Mouse (Mus musculus): ENCODE measurements around the gene Defb23. TPM values are rescaled to one million over a fixed set of nuclear protein-coding genes. Genes with fewer than 3 reads are reported as not detected.

Gene Defb23
- not detected in 2 replicates for polyA plus RNA-seq (2014; fragmentation: Nextera tagmentation; extraction: Ambion mirVana)

- no peaks in the 10 kb centered on the region for H3K9me3 ChIP-seq (ENCODE audit: control insufficient read depth, low read length)
- 84% methylated on average over 3 of the region's 3 CpGs for WGBS
Measured at GRCm38 (mm10) chr2:152464570-152465150, at the start of gene Defb23. Defb23 (minus strand) TSS chr2:152464620.

GRCm38 (mm10) chr2:152511592-152511991 is 47.2 kb upstream of the Defb23 start, which contains the start of gene Defb26:
Defb26 (minus strand) TSS chr2:152511692.
- Histone ChIP-seq H3K4me1 (ENCODE audit: control insufficient read depth, insufficient read depth, low read length) (no peaks in the 10 kb centered on the region), H3K27ac (ENCODE audit: low read depth, low read length) (no peak within 1 kb of the TSS), H3K36me3 (ENCODE audit: control insufficient read depth, insufficient read depth, low read length) (no peaks in the 10 kb centered on the region), H3K9ac (ENCODE audit: low read length) (no peak within 1 kb of the TSS), H3K4me3 (ENCODE audit: low read depth, low read length) (no peak within 1 kb of the TSS), H3K9me3 (ENCODE audit: control insufficient read depth, low read length) (no peaks in the 10 kb centered on the region), H3K4me2 (ENCODE audit: low read depth) (no peak within 1 kb of the TSS), H3K27me3 (ENCODE audit: control insufficient read depth, insufficient read depth, low read length) (no peaks in the 10 kb centered on the region)
- 77% methylated on average over 1 of the region's 1 CpGs for WGBS
- ATAC-seq (ENCODE audit: insufficient read depth, low FRiP score, low TSS enrichment): no peak
- no peak for DNase-seq (ENCODE audit: low spot score)

More at GRCm38 (mm10) chr2:152464570-152465150, at the start of gene Defb23:
- no peak within 1 kb of the TSS for H3K27ac ChIP-seq (ENCODE audit: low read depth, low read length)
- no peak within 1 kb of the TSS for H3K9ac ChIP-seq (ENCODE audit: low read length)
- H3K4me1 ChIP-seq (ENCODE audit: control insufficient read depth, insufficient read depth, low read length): no peaks in the 10 kb centered on the region
- H3K4me2 ChIP-seq (ENCODE audit: low read depth): no peak within 1 kb of the TSS
- no peak within 1 kb of the TSS for H3K4me3 ChIP-seq (ENCODE audit: low read depth, low read length)
- H3K36me3 ChIP-seq (ENCODE audit: control insufficient read depth, insufficient read depth, low read length): no peaks in the 10 kb centered on the region
- ATAC-seq (ENCODE audit: insufficient read depth, low FRiP score, low TSS enrichment): no peak
- no peaks in the 10 kb centered on the region for H3K27me3 ChIP-seq (ENCODE audit: control insufficient read depth, insufficient read depth, low read length)
- DNase-seq (ENCODE audit: low spot score): no peak

GRCm38 (mm10) chr2:152503950-152504349 is 39.5 kb upstream of the Defb23 start:
- Histone ChIP-seq H3K27ac (ENCODE audit: low read depth, low read length) (no peak overlapping the region), H3K9me3 (ENCODE audit: control insufficient read depth, low read length) (no peaks in the 10 kb centered on the region), H3K36me3 (ENCODE audit: control insufficient read depth, insufficient read depth, low read length) (no peaks in the 10 kb centered on the region), H3K27me3 (ENCODE audit: control insufficient read depth, insufficient read depth, low read length) (no peaks in the 10 kb centered on the region), H3K4me3 (ENCODE audit: low read depth, low read length) (no peak overlapping the region), H3K9ac (ENCODE audit: low read length) (no peak overlapping the region), H3K4me2 (ENCODE audit: low read depth) (no peak overlapping the region), H3K4me1 (ENCODE audit: control insufficient read depth, insufficient read depth, low read length) (no peaks in the 10 kb centered on the region)
- ATAC-seq (ENCODE audit: insufficient read depth, low FRiP score, low TSS enrichment): no peak
- 88% methylated on average over 2 of the region's 2 CpGs for WGBS
- no peak for DNase-seq (ENCODE audit: low spot score)

GRCm38 (mm10) chr2:152500863-152501229 is 36.4 kb upstream of the Defb23 start:
- no peaks in the 10 kb centered on the region for H3K27me3 ChIP-seq (ENCODE audit: control insufficient read depth, insufficient read depth, low read length)
- DNase-seq (ENCODE audit: low spot score): no peak
- H3K9ac ChIP-seq (ENCODE audit: low read length): no peak overlapping the region
- no peak overlapping the region for H3K4me2 ChIP-seq (ENCODE audit: low read depth)
- WGBS: 81% methylated on average over 6 of the region's 6 CpGs
- H3K9me3 ChIP-seq (ENCODE audit: control insufficient read depth, low read length): no peaks in the 10 kb centered on the region
- no peak overlapping the region for H3K4me3 ChIP-seq (ENCODE audit: low read depth, low read length)
- H3K4me1 ChIP-seq (ENCODE audit: control insufficient read depth, insufficient read depth, low read length): no peaks in the 10 kb centered on the region
- H3K27ac ChIP-seq (ENCODE audit: low read depth, low read length): no peak overlapping the region
- H3K36me3 ChIP-seq (ENCODE audit: control insufficient read depth, insufficient read depth, low read length): no peaks in the 10 kb centered on the region
- ATAC-seq (ENCODE audit: insufficient read depth, low FRiP score, low TSS enrichment): no peak

GRCm38 (mm10) chr2:152500204-152500862 is 35.9 kb upstream of the Defb23 start:
- no peak for ATAC-seq (ENCODE audit: insufficient read depth, low FRiP score, low TSS enrichment)
- 81% methylated on average over 7 of the region's 7 CpGs for WGBS

GRCm38 (mm10) chr2:152498020-152498419 is 33.6 kb upstream of the Defb23 start:
- ATAC-seq (ENCODE audit: insufficient read depth, low FRiP score, low TSS enrichment): no peak
- H3K27ac ChIP-seq (ENCODE audit: low read depth, low read length): no peak overlapping the region
- 78% methylated on average over 6 of the region's 6 CpGs for WGBS

More at GRCm38 (mm10) chr2:152500204-152500862, 35.9 kb upstream of the Defb23 start:
- Histone ChIP-seq H3K27ac (ENCODE audit: low read depth, low read length) (no peak overlapping the region), H3K4me3 (ENCODE audit: low read depth, low read length) (no peak overlapping the region), H3K9me3 (ENCODE audit: control insufficient read depth, low read length) (no peaks in the 10 kb centered on the region), H3K9ac (ENCODE audit: low read length) (no peak overlapping the region), H3K4me2 (ENCODE audit: low read depth) (no peak overlapping the region), H3K36me3 (ENCODE audit: control insufficient read depth, insufficient read depth, low read length) (no peaks in the 10 kb centered on the region), H3K27me3 (ENCODE audit: control insufficient read depth, insufficient read depth, low read length) (no peaks in the 10 kb centered on the region), H3K4me1 (ENCODE audit: control insufficient read depth, insufficient read depth, low read length) (no peaks in the 10 kb centered on the region)
- DNase-seq (ENCODE audit: low spot score): no peak

GRCm38 (mm10) chr2:152493151-152493550 is 28.7 kb upstream of the Defb23 start:
- Histone ChIP-seq H3K27ac (ENCODE audit: low read depth, low read length) (no peak overlapping the region), H3K9me3 (ENCODE audit: control insufficient read depth, low read length) (no peaks in the 10 kb centered on the region), H3K4me3 (ENCODE audit: low read depth, low read length) (no peak overlapping the region), H3K4me1 (ENCODE audit: control insufficient read depth, insufficient read depth, low read length) (no peaks in the 10 kb centered on the region), H3K27me3 (ENCODE audit: control insufficient read depth, insufficient read depth, low read length) (no peaks in the 10 kb centered on the region), H3K36me3 (ENCODE audit: control insufficient read depth, insufficient read depth, low read length) (no peaks in the 10 kb centered on the region), H3K4me2 (ENCODE audit: low read depth) (no peak overlapping the region), H3K9ac (ENCODE audit: low read length) (no peak overlapping the region)
- WGBS: 73% methylated on average over 6 of the region's 6 CpGs
- DNase-seq (ENCODE audit: low spot score): no peak
- ATAC-seq (ENCODE audit: insufficient read depth, low FRiP score, low TSS enrichment): no peak

More at GRCm38 (mm10) chr2:152498020-152498419, 33.6 kb upstream of the Defb23 start:
- Histone ChIP-seq H3K27me3 (ENCODE audit: control insufficient read depth, insufficient read depth, low read length) (no peaks in the 10 kb centered on the region), H3K36me3 (ENCODE audit: control insufficient read depth, insufficient read depth, low read length) (no peaks in the 10 kb centered on the region), H3K9me3 (ENCODE audit: control insufficient read depth, low read length) (no peaks in the 10 kb centered on the region), H3K4me3 (ENCODE audit: low read depth, low read length) (no peak overlapping the region), H3K4me1 (ENCODE audit: control insufficient read depth, insufficient read depth, low read length) (no peaks in the 10 kb centered on the region), H3K4me2 (ENCODE audit: low read depth) (no peak overlapping the region), H3K9ac (ENCODE audit: low read length) (no peak overlapping the region)
- DNase-seq (ENCODE audit: low spot score): no peak

- no peaks in the 10 kb centered on the region for H3K9me3 ChIP-seq (ENCODE audit: control insufficient read depth, low read length)
- H3K4me2 ChIP-seq (ENCODE audit: low read depth): no peak within 1 kb of the TSS
- no peaks in the 10 kb centered on the region for H3K27me3 ChIP-seq (ENCODE audit: control insufficient read depth, insufficient read depth, low read length)
- H3K4me3 ChIP-seq (ENCODE audit: low read depth, low read length): no peak within 1 kb of the TSS
- H3K36me3 ChIP-seq (ENCODE audit: control insufficient read depth, insufficient read depth, low read length): no peaks in the 10 kb centered on the region
- no peaks in the 10 kb centered on the region for H3K4me1 ChIP-seq (ENCODE audit: control insufficient read depth, insufficient read depth, low read length)
- no peak within 1 kb of the TSS for H3K27ac ChIP-seq (ENCODE audit: low read depth, low read length)
- ATAC-seq (ENCODE audit: insufficient read depth, low FRiP score, low TSS enrichment) (no peak), DNase-seq (ENCODE audit: low spot score) (no peak)
- no peak within 1 kb of the TSS for H3K9ac ChIP-seq (ENCODE audit: low read length)
Measured at GRCm38 (mm10) chr2:152490038-152490437, 25.6 kb upstream of the Defb23 start, which contains the start of gene Defb22. Defb22 (minus strand) TSS chr2:152490138.

GRCm38 (mm10) chr2:152487024-152487423 is 22.6 kb upstream of the Defb23 start:
- Histone ChIP-seq H3K4me2 (ENCODE audit: low read depth) (no peak overlapping the region), H3K4me3 (ENCODE audit: low read depth, low read length) (no peak overlapping the region), H3K4me1 (ENCODE audit: control insufficient read depth, insufficient read depth, low read length) (no peaks in the 10 kb centered on the region), H3K9ac (ENCODE audit: low read length) (no peak overlapping the region), H3K9me3 (ENCODE audit: control insufficient read depth, low read length) (no peaks in the 10 kb centered on the region), H3K27ac (ENCODE audit: low read depth, low read length) (no peak overlapping the region), H3K36me3 (ENCODE audit: control insufficient read depth, insufficient read depth, low read length) (no peaks in the 10 kb centered on the region), H3K27me3 (ENCODE audit: control insufficient read depth, insufficient read depth, low read length) (no peaks in the 10 kb centered on the region)
- no peak for ATAC-seq (ENCODE audit: insufficient read depth, low FRiP score, low TSS enrichment)
- no peak for DNase-seq (ENCODE audit: low spot score)
- 75% methylated on average over 2 of the region's 2 CpGs for WGBS
